Mouse (Mus musculus) lung, adult 2 months (tissue): ENCODE results near the gene Per3.

Experiments
- CTCF ChIP-seq: fragments of 200-500 bp; IDR thresholded peaks from 2 replicates; pipeline ENCODE4 v1.5.1; 2011; ENCODE audit warnings: mild to moderate bottlenecking, low read length, control low read depth; ENCODE audit not compliant: insufficient read depth
- POLR2A ChIP-seq: fragments of 200-500 bp; IDR thresholded peaks from 2 replicates; pipeline ENCODE4 v1.6.1; 2011; ENCODE audit warnings: low read depth, mild to moderate bottlenecking, control low read depth, low read length, borderline replicate concordance; ENCODE audit errors: extremely low read depth

DNA sequence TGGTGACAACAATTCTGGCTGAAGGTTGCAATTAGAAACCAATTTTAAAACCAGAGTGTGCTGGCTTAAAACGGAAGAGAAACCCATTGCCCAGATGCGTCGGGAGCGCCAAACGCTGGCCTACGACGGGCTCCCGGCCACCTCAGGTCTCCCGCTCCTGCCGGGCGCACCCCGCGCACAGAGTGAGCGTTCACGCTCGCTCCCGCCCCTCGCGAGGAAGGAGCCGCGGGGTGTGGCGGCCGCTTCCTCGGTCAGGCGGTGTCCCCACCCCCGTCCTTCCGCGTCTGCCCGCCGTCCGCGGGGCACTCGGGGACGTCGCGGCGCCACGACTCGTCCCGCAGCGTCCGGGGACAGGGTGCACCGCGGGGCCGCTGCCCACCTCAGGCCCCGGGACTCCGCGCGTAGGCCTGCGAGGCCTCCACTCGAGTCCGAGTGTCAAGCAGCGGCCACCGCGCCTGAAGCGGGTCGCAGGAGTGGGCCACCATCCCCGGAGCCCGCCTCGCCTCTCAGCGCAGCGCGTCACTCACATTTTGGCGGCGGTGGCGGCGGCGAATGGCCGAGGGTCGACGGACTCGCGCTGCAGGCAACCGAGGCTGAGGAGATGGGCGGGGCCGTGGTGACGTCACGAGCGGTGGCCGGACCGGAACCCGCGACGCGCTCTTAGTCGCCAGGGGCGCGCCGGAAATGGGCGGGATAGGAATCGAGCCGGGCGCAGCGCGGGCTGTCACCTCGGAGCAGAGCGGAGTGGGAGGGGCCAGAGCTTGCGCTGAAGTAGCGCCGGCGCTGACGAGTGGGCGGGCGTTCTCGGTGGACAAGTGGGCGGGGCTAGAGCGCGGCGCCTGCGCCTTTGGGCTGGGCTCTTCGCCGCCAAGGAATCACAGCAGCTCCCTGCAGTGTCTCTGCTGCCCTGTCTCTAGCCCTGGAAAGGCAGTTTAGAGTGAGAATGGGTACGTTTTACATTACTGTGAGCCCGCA, 13.2 kb upstream of the Per3 start, which contains the start of gene Vamp3:
- peak; percentile 72; the same call in 1 of the 2 replicates for TF ChIP-seq POLR2A
- no peak for TF ChIP-seq CTCF
